ENCODE assay signal across 20 mouse cellular contexts in the genomic region with DNA sequence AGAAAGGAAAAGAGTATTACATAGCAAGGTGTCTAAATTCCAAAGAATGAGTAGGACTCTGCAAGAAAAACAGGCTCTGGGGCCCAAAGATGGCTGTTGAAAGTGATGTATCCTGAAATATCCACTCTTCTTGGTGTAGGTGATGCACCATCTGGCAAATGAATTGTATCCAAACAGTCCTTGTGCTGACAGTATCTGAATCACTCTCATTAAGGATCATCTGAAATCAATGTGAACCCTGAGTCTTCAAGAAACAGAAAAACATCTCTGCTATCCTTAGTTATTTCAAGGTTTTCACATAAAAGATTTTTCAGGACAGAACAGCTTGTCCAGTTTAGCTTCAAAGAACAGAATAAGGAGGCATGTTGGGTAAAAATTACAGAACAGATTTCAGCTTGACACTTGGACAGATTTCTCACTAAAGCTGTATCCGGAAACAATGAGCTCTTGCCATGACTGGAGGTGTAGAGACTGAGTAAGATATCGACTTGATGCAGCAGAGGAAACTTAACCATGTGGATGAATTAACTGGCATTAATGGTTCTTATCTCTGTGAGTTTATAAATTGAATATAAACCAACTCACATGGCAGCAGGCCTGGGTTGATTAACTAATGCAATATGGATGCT.
DNase-seq lines count a peak whose midpoint lies in the region; ATAC-seq lines count a peak whose summit lies in the region.
"Had no signal": no experiment of that assay in that cellular context is flagged by ENCODE, and none has a peak within 500 bp of the region (broad histone marks: within the 10 kb centered on the region; RNA-seq: fewer than 3 reads in every experiment).

No protein-coding gene starts in this region.

- DNase-seq in frontal cortex, postnatal 14 days (ENCODE audit: low spot score in 2 of 2): no peak
- DNase-seq in left cerebral cortex, adult 18-20 months (ENCODE audit: low spot score in 2 of 2): peak; percentile 46 to 53
- DNase-seq in left cerebral cortex, postnatal 4 days: no peak
- DNase-seq in layer of hippocampus, adult 9-10 months (ENCODE audit: low spot score): peak; percentile 30
- DNase-seq in left cerebral cortex, postnatal 36 days (ENCODE audit: low spot score in 2 of 2): peak; percentile 31
- DNase-seq in heart, postnatal 10 days: no peak
- no peak for DNase-seq in spleen, postnatal 14 days (ENCODE audit: low spot score in 2 of 2)
- DNase-seq: adrenal gland, adult 8-10 months; cerebellum, adult 2 months; cerebellum, postnatal 25 days; embryo, embryonic 11 days; heart, postnatal 4 days; kidney, adult 8-10 months; kidney, postnatal 10 days; lung, adult 18-20 months; lung, postnatal 14 days; thymus, postnatal 14 days had no signal

- peak; percentile 96 for ATAC-seq in frontal cortex, adult (ENCODE audit: low TSS enrichment)
- ATAC-seq: activated CD4-positive, CD25-positive, alpha-beta regulatory T cell, adult 4 months; liver, embryonic 12.5 days had no signal

- intact Hi-C loops in left cerebral cortex, postnatal 4 days (cut with DNase I): no loop called here
- intact Hi-C loops in left cerebral cortex, postnatal 36 days (cut with DNase I): no loop called here
- intact Hi-C loops in heart, postnatal 10 days (cut with DNase I): no loop called here

Comparison
In these comparisons a context has a peak if more than half of its experiments do, and no peak if none do; other contexts are left out.
1. DNase-seq: peak in left cerebral cortex, adult 18-20 months (2 of 2), layer of hippocampus, adult 9-10 months (single experiment) and left cerebral cortex, postnatal 36 days (2 of 2); none in frontal cortex, postnatal 14 days (0 of 2), left cerebral cortex, postnatal 4 days (single experiment), heart, postnatal 10 days (0 of 2) and spleen, postnatal 14 days (0 of 2).